Mouse (Mus musculus): ENCODE measurements around the gene C87436. TPM values are rescaled to one million over a fixed set of nuclear protein-coding genes. Genes with fewer than 3 reads are reported as not detected.

Gene C87436
- polyA plus RNA-seq, 1 experiment, result 18.0 TPM

DNA sequence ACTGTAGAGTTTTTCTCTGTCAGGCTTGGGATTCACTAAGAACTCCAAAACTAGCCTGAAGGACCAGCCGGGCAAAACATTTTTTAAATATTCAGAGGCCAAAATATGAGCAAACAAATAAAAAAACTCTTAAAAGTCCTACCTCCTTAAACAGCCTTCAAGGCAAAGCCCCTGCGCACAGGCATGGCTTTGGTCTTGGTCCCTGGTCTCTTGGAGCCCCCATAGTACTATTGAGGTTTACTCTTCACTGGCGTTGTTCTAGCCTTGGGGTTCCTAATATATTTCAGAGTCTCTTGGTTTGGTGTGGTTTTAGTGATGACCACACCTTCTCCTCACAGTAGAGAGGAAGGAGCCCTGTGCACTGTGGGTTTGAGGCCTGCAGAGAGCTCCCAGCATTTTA is 6.6 kb upstream of the C87436 start:
- no peak for DNase-seq (ENCODE audit: low read depth)
- TF ChIP-seq CTCF (IDR thresholded peaks at IDR 0.05; ENCODE audit: borderline replicate concordance, extremely low read depth, insufficient read depth, insufficient read length), result no peak
- no peak for TF ChIP-seq POLR2A (IDR thresholded peaks at IDR 0.05; ENCODE audit: borderline replicate concordance, extremely low read depth, insufficient read depth, insufficient read length, poor library complexity, severe bottlenecking)

DNA sequence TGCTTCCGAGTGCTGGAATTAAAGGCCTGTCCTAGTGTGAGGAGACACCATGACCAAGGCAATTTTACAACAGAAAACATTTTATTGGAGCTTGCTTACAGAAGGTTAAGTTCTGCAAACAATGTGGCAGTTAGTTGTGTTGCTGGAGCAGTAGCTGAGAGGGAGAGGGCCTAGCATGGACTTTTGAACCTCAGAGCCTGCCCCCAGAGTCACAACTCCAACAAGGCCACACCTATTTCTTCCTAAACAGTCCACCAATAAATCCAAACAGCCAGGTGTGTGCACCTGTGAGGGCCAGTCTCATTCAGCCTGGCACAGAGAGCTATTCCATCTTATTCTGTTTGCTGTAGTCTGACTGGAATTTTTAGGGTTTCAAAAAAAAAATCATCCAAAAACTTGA is 4.5 kb upstream of the C87436 start:
- no peak for DNase-seq (ENCODE audit: low read depth)
- no peak for TF ChIP-seq POLR2A (IDR thresholded peaks at IDR 0.05; ENCODE audit: borderline replicate concordance, extremely low read depth, insufficient read depth, insufficient read length, poor library complexity, severe bottlenecking)
- no peak for TF ChIP-seq CTCF (IDR thresholded peaks at IDR 0.05; ENCODE audit: borderline replicate concordance, extremely low read depth, insufficient read depth, insufficient read length)

DNA sequence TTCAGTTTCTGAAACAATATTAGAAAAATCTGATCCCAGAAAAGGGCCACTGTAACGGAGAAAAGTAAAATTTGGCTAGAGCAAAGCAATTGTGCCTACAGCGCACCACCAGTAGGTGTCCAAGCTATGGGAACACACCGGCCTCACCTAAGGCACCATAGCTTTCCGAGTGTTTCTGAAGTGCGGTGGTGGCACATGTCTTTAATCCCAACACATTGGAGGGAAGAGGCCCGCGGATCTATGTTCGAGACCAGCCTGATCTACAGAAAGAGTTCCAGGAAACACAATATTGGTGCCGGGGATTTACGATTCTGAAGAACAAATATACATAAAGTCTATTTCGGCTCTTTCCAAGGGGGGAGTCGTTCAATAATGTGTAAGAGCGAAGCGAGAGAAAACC is 463 bp upstream of the C87436 start:
- DNase-seq (ENCODE audit: low read depth), result peak; percentile 59
- TF ChIP-seq CTCF (IDR thresholded peaks at IDR 0.05; ENCODE audit: borderline replicate concordance, extremely low read depth, insufficient read depth, insufficient read length), result peak; percentile 47; the same call in 1 of the 2 replicates
- TF ChIP-seq POLR2A (IDR thresholded peaks at IDR 0.05; ENCODE audit: borderline replicate concordance, extremely low read depth, insufficient read depth, insufficient read length, poor library complexity, severe bottlenecking), result no peak

DNA sequence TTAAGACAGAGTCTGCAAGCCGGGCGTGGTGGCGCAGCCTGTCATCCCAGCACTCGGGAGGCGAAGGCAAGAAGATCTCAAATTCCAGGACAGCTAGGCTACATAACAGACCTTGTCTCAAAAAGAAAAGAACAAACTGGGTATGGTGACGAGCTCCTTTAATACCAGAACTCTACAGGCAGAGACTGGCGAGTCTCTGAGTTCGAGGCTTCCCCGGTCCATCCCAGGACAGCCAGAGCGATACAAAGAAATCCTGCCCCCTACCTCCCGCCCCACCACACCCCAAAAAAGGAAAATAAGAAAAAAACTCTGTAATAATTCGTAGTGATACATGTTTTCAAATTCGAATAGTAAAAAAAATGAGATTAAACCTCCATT is 934 bp downstream of the C87436 start:
- no peak for DNase-seq (ENCODE audit: low read depth)
- TF ChIP-seq POLR2A (IDR thresholded peaks at IDR 0.05; ENCODE audit: borderline replicate concordance, extremely low read depth, insufficient read depth, insufficient read length, poor library complexity, severe bottlenecking) (no peak), CTCF (IDR thresholded peaks at IDR 0.05; ENCODE audit: borderline replicate concordance, extremely low read depth, insufficient read depth, insufficient read length) (no peak)

DNA sequence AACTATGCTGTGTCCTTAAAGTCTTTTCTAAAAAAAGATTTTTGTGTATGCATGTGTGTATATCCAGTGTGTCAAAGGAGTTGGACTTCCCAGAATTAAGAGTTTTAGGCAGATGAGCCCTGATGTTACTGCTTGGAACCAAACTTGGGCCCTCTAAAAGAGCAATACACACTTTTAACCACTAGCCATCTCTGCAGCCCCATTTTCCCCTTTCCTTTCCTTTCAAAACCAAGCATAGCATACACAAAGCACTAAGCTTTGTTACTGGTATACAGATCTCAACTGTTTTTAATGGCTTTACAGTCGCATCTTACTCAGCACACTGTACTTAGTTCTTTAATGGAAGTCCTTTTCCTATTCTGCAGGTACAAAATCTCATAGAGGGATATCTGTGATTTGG is 1.4 kb downstream of the C87436 start:
- no peak for DNase-seq (ENCODE audit: low read depth)
- TF ChIP-seq POLR2A (IDR thresholded peaks at IDR 0.05; ENCODE audit: borderline replicate concordance, extremely low read depth, insufficient read depth, insufficient read length, poor library complexity, severe bottlenecking) (no peak), CTCF (IDR thresholded peaks at IDR 0.05; ENCODE audit: borderline replicate concordance, extremely low read depth, insufficient read depth, insufficient read length) (no peak)

DNA sequence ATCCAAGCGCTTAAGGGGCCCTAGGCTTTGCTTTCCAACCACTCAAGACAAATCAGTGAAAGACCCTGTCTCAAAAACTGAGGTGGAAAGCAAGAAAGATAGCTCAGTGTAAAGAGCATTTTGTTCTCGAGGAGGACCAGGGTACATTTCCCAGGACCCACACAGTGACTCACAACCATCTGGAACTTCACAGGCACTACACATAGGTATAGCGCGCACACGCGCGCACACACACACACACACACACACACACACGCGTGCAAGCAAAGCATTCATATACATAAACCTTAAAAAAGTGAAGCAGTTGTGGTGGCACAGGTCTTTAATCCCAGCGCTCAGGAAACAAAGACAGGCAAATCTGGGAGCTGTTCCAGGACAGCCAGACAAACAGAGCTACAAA is 3.4 kb downstream of the C87436 start:
- no peak for TF ChIP-seq POLR2A (IDR thresholded peaks at IDR 0.05; ENCODE audit: borderline replicate concordance, extremely low read depth, insufficient read depth, insufficient read length, poor library complexity, severe bottlenecking)
- no peak for TF ChIP-seq CTCF (IDR thresholded peaks at IDR 0.05; ENCODE audit: borderline replicate concordance, extremely low read depth, insufficient read depth, insufficient read length)
- no peak for DNase-seq (ENCODE audit: low read depth)

DNA sequence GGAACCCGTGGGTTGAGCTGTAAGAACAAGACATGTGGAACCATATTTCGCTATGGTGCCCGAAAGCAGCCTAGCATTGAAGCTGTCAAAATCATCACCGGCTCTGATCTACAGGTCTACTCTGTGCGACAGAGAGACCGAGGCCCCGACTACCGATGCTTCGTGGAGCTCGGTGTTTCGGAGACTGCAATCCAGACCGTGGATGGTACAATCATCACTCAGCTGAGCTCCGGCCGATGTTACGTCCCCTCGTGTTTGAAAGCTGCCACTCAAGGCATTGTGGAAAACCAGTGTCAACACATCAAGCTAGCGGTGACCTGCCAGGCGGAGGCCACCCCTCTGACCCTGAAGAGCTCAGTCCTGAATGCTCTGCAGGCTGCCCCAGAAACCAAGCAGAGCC is 7.4 kb downstream of the C87436 start:
- TF ChIP-seq POLR2A (IDR thresholded peaks at IDR 0.05; ENCODE audit: borderline replicate concordance, extremely low read depth, insufficient read depth, insufficient read length, poor library complexity, severe bottlenecking) (no peak), CTCF (IDR thresholded peaks at IDR 0.05; ENCODE audit: borderline replicate concordance, extremely low read depth, insufficient read depth, insufficient read length) (no peak)
- DNase-seq (ENCODE audit: low read depth), result no peak

DNA sequence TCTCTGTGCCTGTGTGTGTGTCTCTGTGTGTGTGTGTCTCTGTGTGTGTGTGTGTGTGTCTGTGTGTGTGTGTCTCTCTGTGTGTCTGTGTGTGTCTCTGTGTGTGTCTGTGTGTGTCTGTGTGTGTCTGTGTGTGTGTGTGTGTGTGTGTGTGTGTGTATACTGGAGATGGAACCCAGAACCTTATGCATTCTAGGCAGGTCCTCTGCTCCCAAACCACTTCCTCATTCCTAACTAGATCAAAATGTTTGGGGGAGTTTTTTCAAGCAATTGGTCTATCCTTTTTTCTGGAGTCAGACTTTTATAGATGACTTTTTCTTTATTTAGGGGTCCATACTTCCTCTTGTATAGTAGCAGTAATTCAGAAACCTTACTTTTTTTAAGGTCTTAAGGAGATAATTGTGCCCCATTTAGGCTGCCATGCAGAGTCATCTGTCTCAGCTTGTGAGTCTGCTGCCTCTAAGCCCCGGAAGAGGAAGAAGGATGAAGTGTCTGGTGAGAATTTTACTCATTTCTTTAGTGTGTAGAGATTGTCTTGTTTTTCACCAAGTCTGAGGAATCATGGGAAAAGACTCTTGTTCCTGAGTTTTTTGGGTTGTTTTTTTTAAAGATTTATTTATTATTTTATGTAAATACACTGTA is 8.9 kb downstream of the C87436 start:
- no peak for DNase-seq (ENCODE audit: low read depth)
- TF ChIP-seq CTCF (IDR thresholded peaks at IDR 0.05; ENCODE audit: borderline replicate concordance, extremely low read depth, insufficient read depth, insufficient read length) (no peak), POLR2A (IDR thresholded peaks at IDR 0.05; ENCODE audit: borderline replicate concordance, extremely low read depth, insufficient read depth, insufficient read length, poor library complexity, severe bottlenecking) (no peak)

DNA sequence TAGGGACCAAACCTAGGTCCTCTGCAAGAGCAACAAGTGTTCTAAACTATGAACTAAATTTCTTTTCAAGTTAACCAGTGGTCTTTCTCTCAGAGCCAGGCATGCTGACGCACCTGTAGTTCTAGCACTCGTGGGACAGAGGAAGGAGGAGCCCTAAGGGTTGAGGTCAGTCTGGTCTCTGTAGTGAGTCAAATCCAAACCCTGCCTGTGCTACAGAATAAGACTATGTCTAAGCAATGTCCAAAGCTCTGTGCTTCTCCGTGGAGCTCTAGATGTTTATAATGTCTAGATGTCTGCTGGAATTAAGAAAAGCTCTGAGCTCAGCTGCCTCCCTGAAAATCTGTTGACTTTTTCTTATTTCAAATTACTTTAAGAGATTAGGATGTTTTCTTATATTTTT is 18.6 kb downstream of the C87436 start:
- no peak for TF ChIP-seq CTCF (IDR thresholded peaks at IDR 0.05; ENCODE audit: borderline replicate concordance, extremely low read depth, insufficient read depth, insufficient read length)
- no peak for TF ChIP-seq POLR2A (IDR thresholded peaks at IDR 0.05; ENCODE audit: borderline replicate concordance, extremely low read depth, insufficient read depth, insufficient read length, poor library complexity, severe bottlenecking)
- DNase-seq (ENCODE audit: low read depth), result no peak

DNA sequence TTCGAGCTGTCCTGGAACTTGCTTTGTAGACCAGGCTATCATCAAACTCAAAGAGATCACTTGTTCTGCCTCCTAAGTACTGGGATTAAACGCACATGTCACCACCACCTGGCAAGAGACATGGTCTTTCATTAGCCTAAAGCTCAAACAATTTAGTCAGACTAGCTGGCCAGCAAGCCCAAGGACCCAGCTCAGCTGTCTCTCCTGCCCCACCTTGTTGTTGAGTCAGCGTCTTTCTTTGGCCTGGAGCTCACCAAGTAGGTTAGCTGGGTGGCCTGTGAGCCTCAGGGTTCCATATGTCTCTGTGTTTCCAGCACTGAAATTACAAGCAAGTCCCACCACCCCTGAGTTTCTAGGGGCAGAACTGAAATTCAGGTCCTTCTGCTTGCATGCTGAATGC is 24.9 kb downstream of the C87436 start:
- DNase-seq (ENCODE audit: low read depth), result no peak
- no peak for TF ChIP-seq POLR2A (IDR thresholded peaks at IDR 0.05; ENCODE audit: borderline replicate concordance, extremely low read depth, insufficient read depth, insufficient read length, poor library complexity, severe bottlenecking)
- TF ChIP-seq CTCF (IDR thresholded peaks at IDR 0.05; ENCODE audit: borderline replicate concordance, extremely low read depth, insufficient read depth, insufficient read length), result no peak

DNA sequence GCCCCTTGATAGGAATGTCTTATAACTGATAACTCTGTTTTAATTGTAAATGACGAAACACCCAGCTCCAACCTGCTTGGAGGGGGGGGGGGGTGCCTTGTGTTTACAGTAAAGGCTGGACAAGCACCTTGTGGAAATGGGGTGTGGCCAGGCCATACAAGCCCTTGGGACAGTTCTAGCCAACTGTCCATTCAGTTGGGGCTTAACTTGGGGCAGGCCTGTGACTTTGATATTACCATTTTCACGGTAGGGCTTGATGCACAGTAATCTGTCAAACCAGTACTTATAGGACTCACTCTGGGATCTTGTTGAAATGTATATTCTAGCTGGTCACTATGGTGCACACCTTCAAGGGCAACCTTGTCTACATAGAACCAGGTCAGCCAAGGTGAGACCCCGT is 33.1 kb downstream of the C87436 start:
- TF ChIP-seq CTCF (IDR thresholded peaks at IDR 0.05; ENCODE audit: borderline replicate concordance, extremely low read depth, insufficient read depth, insufficient read length), result no peak
- no peak for TF ChIP-seq POLR2A (IDR thresholded peaks at IDR 0.05; ENCODE audit: borderline replicate concordance, extremely low read depth, insufficient read depth, insufficient read length, poor library complexity, severe bottlenecking)
- DNase-seq (ENCODE audit: low read depth), result peak; percentile 2

DNA sequence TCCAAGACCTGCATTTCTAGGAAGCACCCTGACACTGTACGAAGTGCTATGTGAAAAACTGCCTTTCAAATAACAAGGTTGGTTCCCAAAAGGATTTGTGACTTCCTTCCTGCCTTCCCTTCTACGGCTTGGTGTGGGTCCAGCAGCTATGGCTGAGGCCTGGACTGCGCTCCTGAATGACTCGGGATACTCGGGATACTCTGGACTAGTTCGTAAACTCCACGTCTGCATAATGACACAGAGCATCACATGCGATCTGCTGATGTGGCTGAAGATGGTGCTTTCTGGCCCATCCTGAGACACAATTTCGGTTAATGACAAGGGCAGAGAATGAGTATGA is 33.6 kb downstream of the C87436 start:
- TF ChIP-seq POLR2A (IDR thresholded peaks at IDR 0.05; ENCODE audit: borderline replicate concordance, extremely low read depth, insufficient read depth, insufficient read length, poor library complexity, severe bottlenecking) (no peak), CTCF (IDR thresholded peaks at IDR 0.05; ENCODE audit: borderline replicate concordance, extremely low read depth, insufficient read depth, insufficient read length) (no peak)
- DNase-seq (ENCODE audit: low read depth), result no peak

All from brain, embryonic 14.5 days (tissue).